Mouse (Mus musculus): ENCODE results near the gene Bicc1. TPM values are rescaled to one million over a fixed set of nuclear protein-coding genes. Genes with fewer than 3 reads are reported as not detected.
A peak's percentile ranks its signal among the peaks of the same experiment; 100 is the strongest.

Gene Bicc1
- polyA plus RNA-seq, 1 experiment from 2014 or later = 6.3 TPM

DNA sequence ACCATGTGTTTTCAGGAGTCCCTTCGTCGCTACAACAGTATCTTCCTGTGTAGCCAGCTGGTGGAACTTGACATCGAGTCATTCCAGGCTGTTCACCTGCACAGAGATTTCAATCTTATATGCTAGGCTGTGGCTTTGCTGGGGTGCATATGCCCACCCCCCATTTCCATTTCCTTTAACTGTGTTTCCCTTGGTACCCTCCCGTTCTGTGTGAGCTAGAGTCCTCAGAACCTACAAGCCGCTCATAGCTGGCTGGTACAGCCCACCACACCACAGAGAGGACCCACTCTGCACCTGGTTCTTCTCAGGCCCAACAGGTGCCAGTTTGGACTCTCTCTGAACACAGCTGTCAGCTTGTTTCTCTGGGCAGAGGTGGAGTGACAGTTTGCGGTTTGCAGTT is 244.4 kb downstream of the Bicc1 start:
- H3K4me2 ChIP-seq = no peak overlapping the region
- H3K4me3 ChIP-seq = no peak overlapping the region
- no peak overlapping the region for H3K27ac ChIP-seq
- H3K9me3 ChIP-seq = no peaks in the 10 kb centered on the region
- no peaks in the 10 kb centered on the region for H3K4me1 ChIP-seq
- H3K27me3 ChIP-seq (replicated peaks) = no peaks in the 10 kb centered on the region
- no peak for ATAC-seq (replicated peaks)
- no peaks in the 10 kb centered on the region for H3K36me3 ChIP-seq (replicated peaks)
- WGBS = 96% methylated on average over 6 of the region's 6 CpGs
- H3K9ac ChIP-seq = no peak overlapping the region

DNA sequence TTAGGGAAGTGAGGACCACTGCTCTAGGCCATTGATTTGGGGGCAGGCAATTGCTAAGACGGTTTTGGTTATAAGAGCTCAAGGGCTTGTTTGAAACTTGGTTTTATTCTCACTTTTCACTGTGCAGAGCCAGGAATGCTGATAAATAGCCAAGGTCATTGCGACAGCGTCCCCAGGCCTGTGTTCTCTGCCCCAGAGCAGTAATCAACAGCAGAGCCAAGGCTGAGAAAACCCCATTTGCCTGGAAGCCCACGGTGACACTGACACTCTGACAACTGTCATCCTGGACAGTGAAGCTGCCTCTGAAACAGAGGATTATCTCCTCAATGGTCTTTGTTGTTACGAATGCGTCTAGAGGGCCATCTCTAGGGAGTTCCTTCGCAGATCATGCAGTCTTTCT is 255.6 kb downstream of the Bicc1 start:
- Histone ChIP-seq H3K9ac (no peak overlapping the region), H3K4me1 (peaks cover 14% of the 10 kb centered on the region), H3K27ac (no peak overlapping the region), H3K4me3 (no peak overlapping the region), H3K9me3 (no peaks in the 10 kb centered on the region), H3K4me2 (no peak overlapping the region), H3K27me3 (replicated peaks) (no peaks in the 10 kb centered on the region), H3K36me3 (replicated peaks) (no peaks in the 10 kb centered on the region)
- WGBS = 48% methylated on average over 7 of the region's 7 CpGs
- ATAC-seq (replicated peaks) = no peak

DNA sequence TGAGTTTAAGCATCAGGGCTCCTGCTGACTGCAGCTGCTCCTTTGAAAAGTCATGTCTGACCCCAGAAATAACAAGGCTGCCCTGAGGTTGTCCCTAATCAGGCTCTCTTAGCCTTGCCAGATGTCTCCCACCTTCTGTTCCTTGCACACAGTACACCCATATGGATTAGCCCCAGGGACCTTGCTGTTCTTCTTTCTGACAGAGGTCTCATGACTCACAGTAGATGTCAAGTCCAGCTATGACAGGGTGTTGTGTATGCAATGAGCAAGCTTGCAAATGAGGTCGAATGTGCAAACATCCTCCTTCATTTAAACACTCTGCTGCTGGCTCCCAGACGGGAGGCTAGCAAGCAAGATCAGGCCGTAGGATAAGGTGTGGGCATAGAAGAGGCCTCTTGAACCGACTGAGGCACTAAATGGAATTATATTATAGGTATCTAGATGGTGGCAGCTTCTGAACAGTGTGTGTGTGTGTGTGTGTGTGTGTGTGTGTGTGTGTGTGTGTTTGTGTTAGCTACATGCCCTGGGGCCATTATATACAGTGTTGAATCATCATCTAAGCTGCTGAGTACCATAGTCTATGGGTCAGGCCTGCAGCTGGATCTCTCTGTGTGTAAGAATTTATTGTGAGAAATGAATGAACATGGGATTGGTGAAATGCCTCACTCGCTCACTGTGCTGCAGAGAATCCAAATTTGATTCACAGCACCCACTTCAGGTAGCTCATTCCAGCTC is 256.6 kb downstream of the Bicc1 start:
- 62% methylated on average over 5 of the region's 5 CpGs for WGBS
- Histone ChIP-seq H3K4me2 (no peak overlapping the region), H3K4me1 (peaks cover 14% of the 10 kb centered on the region), H3K4me3 (no peak overlapping the region), H3K9ac (no peak overlapping the region), H3K36me3 (replicated peaks) (no peaks in the 10 kb centered on the region), H3K27ac (peak overlapping the region; percentile 25; the same call in 1 of the 2 replicates), H3K27me3 (replicated peaks) (no peaks in the 10 kb centered on the region), H3K9me3 (no peaks in the 10 kb centered on the region)
- ATAC-seq (replicated peaks) = no peak

DNA sequence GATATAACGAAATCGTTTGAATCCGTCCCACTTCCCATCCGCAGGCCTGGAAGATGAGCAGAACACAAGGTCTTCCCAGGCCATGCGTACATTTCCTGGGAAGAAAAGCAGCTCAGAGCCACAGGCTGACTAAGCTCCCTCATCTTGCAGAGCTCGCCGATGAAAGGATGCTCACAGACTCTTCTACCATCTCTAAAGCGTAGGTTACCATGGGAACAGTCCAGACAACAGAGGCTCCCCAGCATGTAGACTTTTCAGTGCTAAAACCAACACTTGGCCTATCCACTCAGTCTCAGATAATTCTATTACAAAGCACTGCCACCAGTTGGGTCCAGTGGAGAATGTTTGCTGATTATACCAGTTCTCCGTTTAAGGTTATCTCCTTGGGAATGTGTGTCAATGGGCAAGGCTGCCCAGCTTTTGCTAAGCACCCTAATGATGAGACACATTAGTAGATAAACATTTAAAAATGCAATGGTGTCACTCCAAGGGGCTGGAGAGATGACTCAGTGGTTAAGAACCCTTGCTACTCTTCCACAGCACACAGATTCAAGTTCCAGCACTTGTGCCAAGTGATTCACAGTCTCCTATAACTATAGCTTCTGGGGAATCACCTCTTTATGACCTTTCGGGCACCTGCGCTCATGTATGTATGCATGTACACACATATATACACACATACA is 258.2 kb downstream of the Bicc1 start:
- Histone ChIP-seq H3K27me3 (replicated peaks) (no peaks in the 10 kb centered on the region), H3K4me1 (peaks cover 14% of the 10 kb centered on the region), H3K36me3 (replicated peaks) (no peaks in the 10 kb centered on the region), H3K27ac (peak overlapping the region; percentile 53), H3K9me3 (no peaks in the 10 kb centered on the region), H3K4me3 (no peak overlapping the region), H3K9ac (no peak overlapping the region), H3K4me2 (no peak overlapping the region)
- 38% methylated on average over 11 of the region's 11 CpGs for WGBS
- ATAC-seq (replicated peaks) = peak; percentile 90

DNA sequence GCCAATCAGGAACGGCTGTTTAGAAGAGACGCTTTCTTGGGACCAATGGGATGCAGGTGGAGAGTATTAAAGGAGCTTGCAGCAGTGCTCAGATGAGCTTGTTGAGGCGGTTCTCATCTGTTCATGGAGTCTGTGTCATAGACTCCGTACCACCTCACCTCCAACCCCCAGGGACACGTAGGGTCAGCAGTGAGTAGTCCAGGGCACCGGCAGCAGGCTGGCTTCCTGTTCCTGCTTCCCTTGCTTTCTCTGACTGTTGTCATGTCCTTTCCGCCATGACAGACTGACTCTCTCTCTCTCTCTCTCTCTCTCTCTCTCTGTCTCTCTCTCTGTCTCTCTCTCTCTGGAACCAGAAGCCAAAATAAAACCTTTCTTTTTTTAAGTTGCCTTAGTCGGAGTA is 263.6 kb downstream of the Bicc1 start:
- Histone ChIP-seq H3K27ac (no peak overlapping the region), H3K9ac (no peak overlapping the region), H3K4me2 (no peak overlapping the region), H3K4me3 (no peak overlapping the region), H3K9me3 (no peaks in the 10 kb centered on the region), H3K27me3 (replicated peaks) (no peaks in the 10 kb centered on the region), H3K4me1 (peaks cover 2% of the 10 kb centered on the region), H3K36me3 (replicated peaks) (no peaks in the 10 kb centered on the region)
- WGBS = 92% methylated on average over 8 of the region's 8 CpGs
- ATAC-seq (replicated peaks) = no peak

DNA sequence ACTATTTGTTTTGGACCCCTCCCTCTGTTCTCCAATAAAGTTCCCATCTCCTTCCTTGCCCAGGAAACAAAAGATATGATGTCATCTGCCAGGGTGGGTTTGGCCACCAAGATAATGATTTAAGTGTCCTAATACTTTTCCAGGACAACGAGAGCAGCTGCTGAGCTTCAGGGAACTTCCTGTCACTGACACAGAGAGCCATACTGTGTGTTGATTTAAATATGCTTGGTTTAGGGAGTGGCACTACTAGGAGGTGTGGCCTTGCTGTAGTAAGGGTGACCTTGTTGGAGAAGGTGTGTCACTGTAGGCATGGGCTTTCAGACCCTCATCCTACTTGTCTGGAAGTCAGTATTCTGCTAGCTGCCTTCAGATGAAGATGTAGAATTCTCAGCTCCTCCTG is 281.5 kb downstream of the Bicc1 start:
- H3K36me3 ChIP-seq (replicated peaks) = no peaks in the 10 kb centered on the region

DNA sequence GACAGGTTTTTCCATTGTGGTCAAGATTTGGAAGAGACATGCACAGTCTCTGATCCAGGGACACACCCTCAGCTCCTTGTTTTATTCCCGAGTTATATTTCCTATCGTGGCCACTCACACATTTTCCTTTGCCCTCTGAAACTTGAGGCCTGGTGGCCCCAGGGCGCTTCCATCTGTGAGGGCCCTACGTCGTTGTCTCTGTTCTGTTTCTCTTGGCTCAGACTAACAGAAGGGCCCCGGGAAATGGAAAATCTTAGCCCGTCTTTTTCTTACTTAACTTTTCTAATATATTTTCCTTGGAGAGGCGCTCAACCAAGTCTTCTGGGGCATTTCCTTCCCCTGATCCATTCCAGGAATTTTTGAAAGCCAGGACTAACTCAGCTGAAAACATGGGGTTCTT is 281.9 kb downstream of the Bicc1 start:
- Histone ChIP-seq H3K27ac (no peak overlapping the region), H3K36me3 (replicated peaks) (no peaks in the 10 kb centered on the region), H3K27me3 (replicated peaks) (no peaks in the 10 kb centered on the region), H3K4me1 (peaks cover 9% of the 10 kb centered on the region; the same call in 1 of the 2 replicates), H3K4me2 (no peak overlapping the region), H3K9ac (no peak overlapping the region), H3K4me3 (no peak overlapping the region), H3K9me3 (no peaks in the 10 kb centered on the region)
- no peak for ATAC-seq (replicated peaks)
- WGBS = 86% methylated on average over 8 of the region's 8 CpGs

More for the DNA sequence above, 281.5 kb downstream of the Bicc1 start:
- Histone ChIP-seq H3K9ac (no peak overlapping the region), H3K4me2 (no peak overlapping the region), H3K27me3 (replicated peaks) (no peaks in the 10 kb centered on the region), H3K9me3 (no peaks in the 10 kb centered on the region), H3K4me1 (peaks cover 9% of the 10 kb centered on the region; the same call in 1 of the 2 replicates), H3K4me3 (no peak overlapping the region), H3K27ac (no peak overlapping the region)
- no peak for ATAC-seq (replicated peaks)
- WGBS = 84% methylated on average over 1 of the region's 1 CpGs

DNA sequence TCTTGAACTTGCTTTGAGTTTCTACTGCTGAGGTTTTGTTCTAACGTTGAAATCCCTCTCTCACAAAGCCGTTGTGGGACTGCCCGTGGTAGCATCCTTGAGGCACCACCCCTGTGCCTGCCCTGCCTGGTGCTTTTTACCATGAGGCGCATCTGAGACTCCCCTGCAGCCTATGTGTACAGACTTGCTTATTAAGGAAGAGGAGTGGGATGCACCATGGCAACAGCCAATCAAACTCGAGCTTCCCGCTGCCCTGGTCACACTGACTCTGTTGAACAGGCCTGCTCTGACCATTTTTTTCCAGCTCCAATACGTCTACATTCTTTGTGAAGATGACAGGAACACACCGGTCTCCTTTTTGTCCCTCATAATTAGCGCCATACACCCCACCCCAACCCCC is 283.0 kb downstream of the Bicc1 start:
- Histone ChIP-seq H3K4me1 (peaks cover 9% of the 10 kb centered on the region; the same call in 1 of the 2 replicates), H3K4me3 (no peak overlapping the region), H3K4me2 (no peak overlapping the region), H3K27ac (no peak overlapping the region), H3K9ac (no peak overlapping the region), H3K27me3 (replicated peaks) (no peaks in the 10 kb centered on the region), H3K9me3 (no peaks in the 10 kb centered on the region), H3K36me3 (replicated peaks) (no peaks in the 10 kb centered on the region)
- ATAC-seq (replicated peaks) = peak; percentile 58; the same call in 1 of the 2 replicates
- WGBS = 60% methylated on average over 9 of the region's 9 CpGs

DNA sequence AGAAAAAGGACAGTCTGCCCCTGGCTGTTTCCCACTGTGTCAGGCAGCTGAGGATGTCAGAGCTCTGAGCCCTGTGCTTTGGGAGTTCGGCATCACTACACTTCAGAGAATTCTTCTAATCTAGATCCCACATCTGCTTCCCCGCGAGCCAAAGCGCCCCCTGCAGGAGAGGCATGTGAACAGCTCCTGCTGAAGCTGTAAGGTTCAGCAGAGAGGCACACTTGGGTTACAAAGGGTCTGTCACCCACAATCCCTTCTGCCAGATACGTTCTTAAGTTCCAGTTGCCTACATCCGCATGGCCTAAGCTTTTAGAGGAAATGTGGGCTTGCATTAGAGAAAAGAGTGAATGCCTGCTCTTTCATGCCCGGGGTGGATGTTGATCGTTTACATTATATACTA is 283.4 kb downstream of the Bicc1 start:
- no peak overlapping the region for H3K27ac ChIP-seq
- ATAC-seq (replicated peaks) = no peak

DNA sequence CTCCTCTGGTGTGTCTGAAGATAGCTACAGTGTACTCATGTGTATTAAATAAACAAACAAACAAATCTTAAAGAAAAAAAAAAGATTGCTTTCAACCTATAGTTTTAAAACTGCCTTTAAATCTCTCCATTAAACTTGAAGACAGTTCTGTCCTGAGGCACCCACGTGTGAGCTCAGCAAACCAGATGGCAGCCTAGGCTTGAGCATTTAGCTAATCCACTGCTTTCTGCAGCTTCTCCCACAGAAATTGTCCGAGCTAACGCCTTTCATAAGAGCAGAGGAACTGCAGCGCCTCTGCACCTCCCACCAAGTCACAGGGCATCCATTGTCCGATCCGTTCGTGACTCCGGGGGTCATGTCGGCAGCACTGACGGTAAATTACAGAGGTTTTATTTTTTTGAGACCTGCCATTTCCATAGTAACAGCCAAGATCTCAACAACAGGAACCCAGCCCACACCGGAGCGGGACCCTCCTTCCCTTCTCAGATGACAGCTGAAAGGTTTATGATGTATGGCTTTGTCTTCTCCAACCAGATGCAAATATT is 284.4 kb downstream of the Bicc1 start:
- Histone ChIP-seq H3K36me3 (replicated peaks) (no peaks in the 10 kb centered on the region), H3K4me1 (peaks cover 9% of the 10 kb centered on the region; the same call in 1 of the 2 replicates), H3K27ac (no peak overlapping the region), H3K27me3 (replicated peaks) (no peaks in the 10 kb centered on the region), H3K4me2 (peak overlapping the region; percentile 24; the same call in 1 of the 2 replicates), H3K9ac (no peak overlapping the region), H3K4me3 (no peak overlapping the region), H3K9me3 (no peaks in the 10 kb centered on the region)
- ATAC-seq (replicated peaks) = no peak
- WGBS = 17% methylated on average over 12 of the region's 12 CpGs

More for the DNA sequence above, 283.4 kb downstream of the Bicc1 start:
- Histone ChIP-seq H3K9ac (no peak overlapping the region), H3K4me3 (no peak overlapping the region), H3K4me2 (no peak overlapping the region), H3K4me1 (peaks cover 9% of the 10 kb centered on the region; the same call in 1 of the 2 replicates), H3K36me3 (replicated peaks) (no peaks in the 10 kb centered on the region), H3K9me3 (no peaks in the 10 kb centered on the region), H3K27me3 (replicated peaks) (no peaks in the 10 kb centered on the region)
- 72% methylated on average over 8 of the region's 8 CpGs for WGBS
